Mouse (Mus musculus) erythroblast, embryonic 14.5 days (primary cell): ENCODE results near the gene Tbxas1. TPM values are rescaled to one million over a fixed set of nuclear protein-coding genes. Genes with fewer than 3 reads are reported as not detected.

Experiments used
- H3K27me3 ChIP-seq: 2 replicates; pipeline ENCODE4 v1.6.1; 2012; ENCODE audit warnings: inconsistent platforms; ENCODE audit not compliant: control insufficient read depth
- H3K36me3 ChIP-seq: 2 replicates; pipeline ENCODE4 v1.6.1; 2012; ENCODE audit warnings: mild to moderate bottlenecking, inconsistent platforms; ENCODE audit not compliant: control insufficient read depth
- H3K4me1 ChIP-seq: 2 replicates; pipeline ENCODE4 v1.6.1; 2012; ENCODE audit warnings: inconsistent platforms; ENCODE audit not compliant: control insufficient read depth
- H3K4me3 ChIP-seq: replicated peaks from 2 replicates; pipeline ENCODE3; 2012; ENCODE audit warnings: moderate library complexity, mild to moderate bottlenecking, inconsistent platforms
- H3K9me3 ChIP-seq: 2 replicates; pipeline ENCODE4 v1.6.1; 2012; ENCODE audit warnings: low read length, inconsistent platforms, mixed read lengths; ENCODE audit not compliant: control insufficient read depth
- GATA1 ChIP-seq: IDR thresholded peaks from 2 replicates; pipeline ENCODE4 v1.6.1; 2012; ENCODE audit warnings: low read length, inconsistent platforms, mixed read lengths
- TAL1 ChIP-seq: IDR thresholded peaks from 3 replicates; pipeline ENCODE4 v1.6.1; 2012; ENCODE audit warnings: low read length, inconsistent platforms, mixed read lengths
- polyA plus RNA-seq: library from polyadenylated mRNA; stranded (reverse); fragments of >175 nt; gene quantifications from 2 replicates; pipeline ENCODE4 v1.2.3, GENCODE M21; 2012

The Tbxas1 gene
- polyA plus RNA-seq, 1 experiment, result 0.19 TPM

GRCm38 (mm10) chr6:38847958-38848910, 27.0 kb upstream of the Tbxas1 start:
- Histone ChIP-seq H3K4me1 (peaks cover 89% of the 10 kb centered on the region), H3K27me3 (no peaks in the 10 kb centered on the region), H3K9me3 (peaks cover 2% of the 10 kb centered on the region), H3K36me3 (peaks cover 96% of the 10 kb centered on the region), H3K4me3 (no peak overlapping the region)
- TF ChIP-seq TAL1, result no peak
- no peak for TF ChIP-seq GATA1

- peaks cover 2% of the 10 kb centered on the region for H3K9me3 ChIP-seq
- peaks cover 96% of the 10 kb centered on the region for H3K36me3 ChIP-seq
- TF ChIP-seq TAL1 (no peak), GATA1 (no peak)
- H3K4me3 ChIP-seq, result no peak overlapping the region
- H3K4me1 ChIP-seq, result peaks cover 97% of the 10 kb centered on the region
- H3K27me3 ChIP-seq, result no peaks in the 10 kb centered on the region
Measured at GRCm38 (mm10) chr6:38850715-38851259, 24.4 kb upstream of the Tbxas1 start.

- no peak overlapping the region for H3K4me3 ChIP-seq
- TF ChIP-seq GATA1 (no peak), TAL1 (no peak)
Measured at GRCm38 (mm10) chr6:38851740-38852139, 23.5 kb upstream of the Tbxas1 start.

GRCm38 (mm10) chr6:38853561-38853992, 21.6 kb upstream of the Tbxas1 start:
- peaks cover 89% of the 10 kb centered on the region for H3K4me1 ChIP-seq
- H3K9me3 ChIP-seq, result peaks cover 2% of the 10 kb centered on the region
- TF ChIP-seq TAL1, result no peak
- TF ChIP-seq GATA1, result no peak
- H3K27me3 ChIP-seq, result no peaks in the 10 kb centered on the region
- H3K4me3 ChIP-seq, result no peak overlapping the region
- peaks cover 85% of the 10 kb centered on the region for H3K36me3 ChIP-seq

More at GRCm38 (mm10) chr6:38851740-38852139, 23.5 kb upstream of the Tbxas1 start:
- Histone ChIP-seq H3K9me3 (peaks cover 2% of the 10 kb centered on the region), H3K4me1 (peaks cover 94% of the 10 kb centered on the region), H3K36me3 (peaks cover 93% of the 10 kb centered on the region), H3K27me3 (no peaks in the 10 kb centered on the region)

- Histone ChIP-seq H3K4me1 (peaks cover 75% of the 10 kb centered on the region), H3K36me3 (peaks cover 73% of the 10 kb centered on the region), H3K27me3 (no peaks in the 10 kb centered on the region), H3K4me3 (no peak overlapping the region), H3K9me3 (no peaks in the 10 kb centered on the region)
- no peak for TF ChIP-seq TAL1
- no peak for TF ChIP-seq GATA1
Measured at GRCm38 (mm10) chr6:38859819-38860218, 15.4 kb upstream of the Tbxas1 start.

GRCm38 (mm10) chr6:38860301-38860700, 14.9 kb upstream of the Tbxas1 start:
- H3K4me3 ChIP-seq, result no peak overlapping the region
- H3K9me3 ChIP-seq, result no peaks in the 10 kb centered on the region

GRCm38 (mm10) chr6:38863595-38863994, 11.6 kb upstream of the Tbxas1 start:
- H3K4me1 ChIP-seq, result peaks cover 83% of the 10 kb centered on the region
- TF ChIP-seq GATA1 (0 out of 2 replicates have a peak, but pooled peaks have one; percentile 12), TAL1 (no peak)
- H3K36me3 ChIP-seq, result peaks cover 83% of the 10 kb centered on the region
- H3K27me3 ChIP-seq, result no peaks in the 10 kb centered on the region
- no peak overlapping the region for H3K4me3 ChIP-seq
- no peaks in the 10 kb centered on the region for H3K9me3 ChIP-seq

More at GRCm38 (mm10) chr6:38860301-38860700, 14.9 kb upstream of the Tbxas1 start:
- Histone ChIP-seq H3K4me1 (peaks cover 75% of the 10 kb centered on the region), H3K27me3 (no peaks in the 10 kb centered on the region), H3K36me3 (peaks cover 73% of the 10 kb centered on the region)
- no peak for TF ChIP-seq GATA1
- no peak for TF ChIP-seq TAL1

- Histone ChIP-seq H3K9me3 (no peaks in the 10 kb centered on the region), H3K36me3 (peaks cover 88% of the 10 kb centered on the region), H3K4me1 (peaks cover 76% of the 10 kb centered on the region), H3K4me3 (no peak overlapping the region), H3K27me3 (no peaks in the 10 kb centered on the region)
- no peak for TF ChIP-seq TAL1
- TF ChIP-seq GATA1, result no peak
Measured at GRCm38 (mm10) chr6:38865805-38866204, 9.4 kb upstream of the Tbxas1 start.

GRCm38 (mm10) chr6:38866357-38866756, 8.8 kb upstream of the Tbxas1 start:
- peaks cover 75% of the 10 kb centered on the region for H3K4me1 ChIP-seq
- H3K9me3 ChIP-seq, result no peaks in the 10 kb centered on the region
- no peak for TF ChIP-seq TAL1
- TF ChIP-seq GATA1, result no peak
- H3K27me3 ChIP-seq, result no peaks in the 10 kb centered on the region
- peaks cover 88% of the 10 kb centered on the region for H3K36me3 ChIP-seq
- H3K4me3 ChIP-seq, result no peak overlapping the region
